Mouse (Mus musculus) olfactory bulb, adult 2 months (tissue): Measurements from ENCODE around the gene Gm28539.

Experiments used
- CTCF ChIP-seq: fragments of 200-500 bp; IDR thresholded peaks from 2 replicates; pipeline ENCODE4 v1.5.1; 2012; ENCODE audit warnings: low read depth, mild to moderate bottlenecking, low read length, moderate library complexity; ENCODE audit not compliant: insufficient read depth
- POLR2A ChIP-seq: fragments of 200-500 bp; IDR thresholded peaks from 2 replicates; pipeline ENCODE4 v1.6.1; 2012; ENCODE audit warnings: mild to moderate bottlenecking, low read depth, low read length, moderate library complexity; ENCODE audit not compliant: insufficient read depth

DNA sequence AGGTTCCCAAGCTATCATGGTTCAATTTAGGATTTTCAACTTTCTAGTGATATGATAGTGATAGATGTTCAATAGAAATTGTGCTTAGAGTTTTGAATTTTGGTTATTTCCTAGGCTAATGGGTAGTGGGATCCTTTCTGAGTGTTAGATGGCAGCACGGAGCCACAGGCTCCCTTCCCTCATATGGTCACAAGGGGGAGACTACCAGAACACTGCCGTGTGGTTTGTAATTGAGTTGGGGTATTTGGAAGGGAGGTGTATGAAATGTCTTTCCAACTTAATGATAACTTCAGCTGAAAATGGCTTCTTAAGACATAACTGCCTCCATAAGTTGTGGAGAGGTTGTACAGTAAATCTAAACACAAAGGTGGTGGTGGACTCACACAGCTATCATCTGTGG, 2.9 kb upstream of the Gm28539 start:
- TF ChIP-seq CTCF (no peak), POLR2A (no peak)
